Comparison of ENCODE assay signal across 16 mouse cellular contexts in genomic region chr12:101762054-101762453, GRCm38 (mm10). TPM values are rescaled to one million over a fixed set of nuclear protein-coding genes. Genes with fewer than 3 reads are reported as not detected.
DNase-seq lines count a peak whose midpoint lies in the region; ATAC-seq and TF ChIP-seq lines count a peak whose summit lies in the region.
"Had no signal": no experiment of that assay in that cellular context is flagged by ENCODE, and none has a peak within 500 bp of the region (broad histone marks: within the 10 kb centered on the region; RNA-seq: fewer than 3 reads in every experiment).

No protein-coding gene starts in this region.

- TF ChIP-seq CTCF in heart, postnatal 0 days (IDR thresholded peaks at IDR 0.05; ENCODE audit: low read depth): peak; percentile 27; the same call in 1 of the 2 replicates
- peak; percentile 15; the same call in 1 of the 2 replicates for TF ChIP-seq CTCF in testis, adult 2 months (IDR thresholded peaks at IDR 0.05; ENCODE audit: control insufficient read depth, insufficient read depth, insufficient replicate concordance, low read depth, low read length)

- no peak for ATAC-seq in heart, postnatal 0 days (ENCODE audit: insufficient read depth, low read depth)
- ATAC-seq: midbrain, embryonic 13.5 days; Patski had no signal

- H3K9ac ChIP-seq in heart, postnatal 0 days (replicated peaks; ENCODE audit: low read depth, low read length): no peak overlapping the region
- H3K9ac ChIP-seq: limb, embryonic 12.5 days; midbrain, embryonic 13.5 days had no signal

- no peaks in the 10 kb centered on the region for H3K36me3 ChIP-seq in heart, postnatal 0 days (replicated peaks; ENCODE audit: control insufficient read depth, insufficient read depth, low read length)
- H3K36me3 ChIP-seq in testis, adult 2 months (ENCODE audit: control insufficient read depth, insufficient read depth, low read length): no peaks in the 10 kb centered on the region
- H3K36me3 ChIP-seq: forebrain, embryonic 10.5 days; limb, embryonic 12.5 days; midbrain, embryonic 13.5 days had no signal

- DNase-seq in adrenal gland, postnatal 10 days: peak; percentile 26
- DNase-seq in adrenal gland, postnatal 4 days (ENCODE audit: low spot score in 2 of 2): no peak
- DNase-seq in heart, postnatal 0 days (ENCODE audit: low spot score): no peak
- no peak for DNase-seq in heart, postnatal 10 days
- DNase-seq in testis, postnatal 10 days (ENCODE audit: low spot score): no peak
- DNase-seq in cerebellum, postnatal 14 days: no peak
- DNase-seq in thymus, adult 18-20 months: no peak
- DNase-seq: cerebellum, adult 9-11 months; right cerebral cortex, postnatal 4 days; thymus, postnatal 14 days had no signal

- H3K4me1 ChIP-seq in heart, postnatal 0 days (ENCODE audit: control insufficient read depth, insufficient read depth): peaks cover 8% of the 10 kb centered on the region; the same call in 1 of the 2 replicates
- no peaks in the 10 kb centered on the region for H3K4me1 ChIP-seq in testis, adult 2 months (ENCODE audit: control insufficient read depth, insufficient read depth, low read length)

- TF ChIP-seq EP300 in heart, postnatal 0 days (IDR thresholded peaks at IDR 0.05; ENCODE audit: low read depth): no peak

- no peak overlapping the region for H3K4me2 ChIP-seq in heart, postnatal 0 days (ENCODE audit: low read depth, low read length)
- H3K4me2 ChIP-seq: limb, embryonic 12.5 days; midbrain, embryonic 13.5 days had no signal

- H3K4me3 ChIP-seq in heart, postnatal 0 days (ENCODE audit: low read depth, low read length): no peak overlapping the region
- H3K4me3 ChIP-seq in testis, adult 2 months (ENCODE audit: control insufficient read depth, low read depth, low read length): no peak overlapping the region
- H3K4me3 ChIP-seq: forebrain, embryonic 10.5 days; limb, embryonic 12.5 days; midbrain, embryonic 13.5 days had no signal

- no peak for TF ChIP-seq POLR2A in testis, adult 2 months (IDR thresholded peaks at IDR 0.05; ENCODE audit: control insufficient read depth, low read depth, low read length)

- intact Hi-C loops in heart, postnatal 10 days (cut with DNase I): no loop called here

- H3K27ac ChIP-seq in heart, postnatal 0 days (ENCODE audit: low read depth): no peak overlapping the region
- no peak overlapping the region for H3K27ac ChIP-seq in testis, adult 2 months (ENCODE audit: control insufficient read depth, insufficient read depth, low read depth, low read length)
- H3K27ac ChIP-seq: forebrain, embryonic 10.5 days; limb, embryonic 12.5 days; midbrain, embryonic 13.5 days had no signal

- WGBS in heart, postnatal 0 days: 92% methylated on average over 5 of the region's 5 CpGs

- no peaks in the 10 kb centered on the region for H3K27me3 ChIP-seq in heart, postnatal 0 days (ENCODE audit: control insufficient read depth, insufficient read depth, low read length)
- no peaks in the 10 kb centered on the region for H3K27me3 ChIP-seq in testis, adult 2 months (ENCODE audit: control insufficient read depth, insufficient read depth, low read length)
- H3K27me3 ChIP-seq: limb, embryonic 12.5 days; midbrain, embryonic 13.5 days; Patski had no signal

- H3K9me3 ChIP-seq in heart, postnatal 0 days (replicated peaks; ENCODE audit: control insufficient read depth, low read length): no peaks in the 10 kb centered on the region
- H3K9me3 ChIP-seq: forebrain, embryonic 10.5 days; limb, embryonic 12.5 days; midbrain, embryonic 13.5 days had no signal

RNA-seq across cellular contexts. Expression of gene Tc2n, which starts 43.7 kb away (rescaled TPM):
- total RNA-seq in adrenal gland, postnatal 10 days (2021): 1 to 10 TPM in 1 of 2 experiments, under 1 TPM in 1; 0.88 to 2.3 TPM
- 1 to 10 TPM; 1.4 to 2.2 TPM for total RNA-seq in adrenal gland, postnatal 4 days (2021)
- total RNA-seq in heart, postnatal 0 days (2014; rRNA removed; ENCODE audit: low replicate concordance): 0.89 and 0.99 TPM in 2 replicates
- 0.31 and 0.33 TPM in 2 replicates for polyA plus RNA-seq in heart, postnatal 0 days (2015; fragmentation: Nextera tagmentation; extraction: Ambion mirVana)
- under 1 TPM; 0.50 to 0.57 TPM for total RNA-seq in heart, postnatal 10 days (2021)
- polyA plus RNA-seq in testis, adult 2 months (2012; rRNA removed): 2.6 and 3.7 TPM in 2 replicates
- polyA plus RNA-seq: neural tube, embryonic 11.5 days had no signal

RNA-seq across cellular contexts. Expression of gene Fbln5, which starts 56.8 kb away (rescaled TPM):
- 10 to 100 TPM; 60.7 to 81.7 TPM for total RNA-seq in adrenal gland, postnatal 10 days (2021)
- total RNA-seq in adrenal gland, postnatal 4 days (2021): 10 to 100 TPM; 78.4 to 96.9 TPM
- 35.9 and 38.4 TPM in 2 replicates for total RNA-seq in heart, postnatal 0 days (2014; rRNA removed; ENCODE audit: low replicate concordance)
- polyA plus RNA-seq in heart, postnatal 0 days (2015; fragmentation: Nextera tagmentation; extraction: Ambion mirVana): 56.0 and 61.6 TPM in 2 replicates
- 10 to 100 TPM; 47.1 to 52.2 TPM for total RNA-seq in heart, postnatal 10 days (2021)
- 7.9 and 8.8 TPM in 2 replicates for polyA plus RNA-seq in testis, adult 2 months (2012; rRNA removed)
